Mouse (Mus musculus): ENCODE data around the gene Eef1g. TPM values are rescaled to one million over a fixed set of nuclear protein-coding genes. Genes with fewer than 3 reads are reported as not detected.
A peak's percentile ranks its signal among the peaks of the same experiment; 100 is the strongest.

Eef1g gene
- 896 TPM for polyA plus RNA-seq (2012; fragmentation: generic; extraction: Trizol)

GRCm38 (mm10) chr19:8966590-8967372 lies at the start of gene Eef1g:
TSS of gene Eef1g (plus strand) at chr19:8967041.
- H3K4me3 ChIP-seq = peak within 1 kb of the TSS; percentile 97
- H3ac ChIP-seq (ENCODE audit: control insufficient read depth, insufficient read length) = peak within 1 kb of the TSS; percentile 73
- H3K4me2 ChIP-seq (ENCODE audit: low read depth) = peak within 1 kb of the TSS; percentile 87
- no peak for TF ChIP-seq TCF12 (IDR thresholded peaks at IDR 0.05; ENCODE audit: insufficient read depth, poor library complexity, severe bottlenecking)
- TF ChIP-seq POLR2A (IDR thresholded peaks at IDR 0.05; ENCODE audit: insufficient read length, low read depth) = peak; percentile 79
- no peak for TF ChIP-seq TCF3 (IDR thresholded peaks at IDR 0.05; ENCODE audit: insufficient read length, low read depth)
- TF ChIP-seq MYOD1 (IDR thresholded peaks at IDR 0.05; ENCODE audit: control insufficient read depth in 1 of 3, insufficient read length in 2 of 3, low read depth in 2 of 3) = no peak
- TF ChIP-seq E2F4 (IDR thresholded peaks at IDR 0.05; ENCODE audit: insufficient read depth) = no peak
- peak; percentile 56 for TF ChIP-seq USF1 (IDR thresholded peaks at IDR 0.05; ENCODE audit: low read depth)
- no peak for TF ChIP-seq MYOG (IDR thresholded peaks at IDR 0.05; ENCODE audit: control insufficient read depth in 1 of 3, insufficient read depth in 1 of 3, insufficient read length in 2 of 3, low read depth in 2 of 3)
- TF ChIP-seq MAX (IDR thresholded peaks at IDR 0.05; ENCODE audit: low read depth) = no peak
- TF ChIP-seq CEBPB (IDR thresholded peaks at IDR 0.05; ENCODE audit: insufficient read depth, poor library complexity, severe bottlenecking) = no peak
- no peak for TF ChIP-seq REST (IDR thresholded peaks at IDR 0.05; ENCODE audit: insufficient read depth, insufficient read length)
- peak; percentile 81 for TF ChIP-seq POLR2AphosphoS2 (IDR thresholded peaks at IDR 0.05; ENCODE audit: insufficient read length, low read depth)
- TF ChIP-seq SRF (IDR thresholded peaks at IDR 0.05; ENCODE audit: control insufficient read depth, insufficient read length, low read depth) = peak; percentile 55
- peaks cover 46% of the 10 kb centered on the region for H3K36me3 ChIP-seq (ENCODE audit: control insufficient read depth, insufficient read depth)
- H3K79me2 ChIP-seq (ENCODE audit: control insufficient read depth, insufficient read depth) = peaks cover 51% of the 10 kb centered on the region
- H3K27me3 ChIP-seq (ENCODE audit: control insufficient read depth, insufficient read depth, insufficient read length) = no peaks in the 10 kb centered on the region

GRCm38 (mm10) chr19:8919000-8919399 lies 47.8 kb upstream of the Eef1g start:
- TF ChIP-seq POLR2AphosphoS2 (IDR thresholded peaks at IDR 0.05; ENCODE audit: insufficient read length, low read depth) (no peak), MAX (IDR thresholded peaks at IDR 0.05; ENCODE audit: low read depth) (no peak), MYOD1 (IDR thresholded peaks at IDR 0.05; ENCODE audit: control insufficient read depth in 1 of 3, insufficient read length in 2 of 3, low read depth in 2 of 3) (no peak), E2F4 (IDR thresholded peaks at IDR 0.05; ENCODE audit: insufficient read depth) (no peak), TCF3 (IDR thresholded peaks at IDR 0.05; ENCODE audit: insufficient read length, low read depth) (no peak), REST (IDR thresholded peaks at IDR 0.05; ENCODE audit: insufficient read depth, insufficient read length) (no peak), USF1 (IDR thresholded peaks at IDR 0.05; ENCODE audit: low read depth) (no peak), MYOG (IDR thresholded peaks at IDR 0.05; ENCODE audit: control insufficient read depth in 1 of 3, insufficient read depth in 1 of 3, insufficient read length in 2 of 3, low read depth in 2 of 3) (no peak), CEBPB (IDR thresholded peaks at IDR 0.05; ENCODE audit: insufficient read depth, poor library complexity, severe bottlenecking) (no peak), SRF (IDR thresholded peaks at IDR 0.05; ENCODE audit: control insufficient read depth, insufficient read length, low read depth) (no peak), POLR2A (IDR thresholded peaks at IDR 0.05; ENCODE audit: insufficient read length, low read depth) (no peak), TCF12 (IDR thresholded peaks at IDR 0.05; ENCODE audit: insufficient read depth, poor library complexity, severe bottlenecking) (no peak)
- peaks cover 34% of the 10 kb centered on the region for H3K79me2 ChIP-seq (ENCODE audit: control insufficient read depth, insufficient read depth)
- H3K4me2 ChIP-seq (ENCODE audit: low read depth) = no peak overlapping the region
- peaks cover 32% of the 10 kb centered on the region for H3K36me3 ChIP-seq (ENCODE audit: control insufficient read depth, insufficient read depth)
- H3K27me3 ChIP-seq (ENCODE audit: control insufficient read depth, insufficient read depth, insufficient read length) = no peaks in the 10 kb centered on the region
- H3K4me3 ChIP-seq = no peak overlapping the region
- H3ac ChIP-seq (ENCODE audit: control insufficient read depth, insufficient read length) = no peak overlapping the region

- TF ChIP-seq POLR2AphosphoS2 (IDR thresholded peaks at IDR 0.05; ENCODE audit: insufficient read length, low read depth) = peak; percentile 20
- TF ChIP-seq POLR2A (IDR thresholded peaks at IDR 0.05; ENCODE audit: insufficient read length, low read depth) = no peak
- no peak for TF ChIP-seq MYOD1 (IDR thresholded peaks at IDR 0.05; ENCODE audit: control insufficient read depth in 1 of 3, insufficient read length in 2 of 3, low read depth in 2 of 3)
- no peak for TF ChIP-seq MYOG (IDR thresholded peaks at IDR 0.05; ENCODE audit: control insufficient read depth in 1 of 3, insufficient read depth in 1 of 3, insufficient read length in 2 of 3, low read depth in 2 of 3)
- Histone ChIP-seq H3K4me3 (peak overlapping the region; percentile 81), H3K79me2 (ENCODE audit: control insufficient read depth, insufficient read depth) (peaks cover 35% of the 10 kb centered on the region), H3K27me3 (ENCODE audit: control insufficient read depth, insufficient read depth, insufficient read length) (no peaks in the 10 kb centered on the region), H3ac (ENCODE audit: control insufficient read depth, insufficient read length) (peak overlapping the region; percentile 62), H3K36me3 (ENCODE audit: control insufficient read depth, insufficient read depth) (peaks cover 25% of the 10 kb centered on the region), H3K4me2 (ENCODE audit: low read depth) (no peak overlapping the region)
These were observed 47.2 kb upstream of the Eef1g start for GRCm38 (mm10) chr19:8919684-8920072.

- TF ChIP-seq CEBPB (IDR thresholded peaks at IDR 0.05; ENCODE audit: insufficient read depth, poor library complexity, severe bottlenecking) (no peak), POLR2AphosphoS2 (IDR thresholded peaks at IDR 0.05; ENCODE audit: insufficient read length, low read depth) (peak; percentile 86), MYOG (IDR thresholded peaks at IDR 0.05; ENCODE audit: control insufficient read depth in 1 of 3, insufficient read depth in 1 of 3, insufficient read length in 2 of 3, low read depth in 2 of 3) (peak in 1 of 3 experiments; percentile 28), POLR2A (IDR thresholded peaks at IDR 0.05; ENCODE audit: insufficient read length, low read depth) (peak; percentile 89)
- Histone ChIP-seq H3K4me2 (ENCODE audit: low read depth) (peak within 1 kb of the TSS; percentile 97), H3K4me3 (peak within 1 kb of the TSS; percentile 81), H3K36me3 (ENCODE audit: control insufficient read depth, insufficient read depth) (peaks cover 20% of the 10 kb centered on the region), H3K27me3 (ENCODE audit: control insufficient read depth, insufficient read depth, insufficient read length) (no peaks in the 10 kb centered on the region), H3ac (ENCODE audit: control insufficient read depth, insufficient read length) (peak within 1 kb of the TSS; percentile 62), H3K79me2 (ENCODE audit: control insufficient read depth, insufficient read depth) (peaks cover 35% of the 10 kb centered on the region)
These were observed 46.6 kb upstream of the Eef1g start, which contains the start of gene B3gat3 for GRCm38 (mm10) chr19:8920073-8920736. TSS of gene B3gat3 (plus strand) at chr19:8920374.

Measured in myocyte (in vitro differentiated cells).